ENCODE assay signal across 8 mouse cellular contexts in genomic region chr3:88686734-88687611, GRCm38 (mm10). TPM values are rescaled to one million over a fixed set of nuclear protein-coding genes. Genes with fewer than 3 reads are reported as not detected.
DNase-seq lines count a peak whose midpoint lies in the region; ATAC-seq lines count a peak whose summit lies in the region.

No protein-coding gene starts in this region.

- peaks cover 47% of the 10 kb centered on the region for H3K36me3 ChIP-seq in embryonic facial prominence, embryonic 14.5 days (ENCODE audit: control insufficient read depth, insufficient read depth, low read length)
- peaks cover 42% of the 10 kb centered on the region for H3K36me3 ChIP-seq in limb, embryonic 15.5 days
- peaks cover 11% of the 10 kb centered on the region; the same call in 1 of the 2 replicates for H3K36me3 ChIP-seq in stomach, embryonic 16.5 days (ENCODE audit: control insufficient read depth, insufficient read depth, low read length)

- H3K4me1 ChIP-seq in embryonic facial prominence, embryonic 14.5 days (ENCODE audit: control insufficient read depth, insufficient read depth, low read length): peaks cover 8% of the 10 kb centered on the region; the same call in 1 of the 2 replicates
- H3K4me1 ChIP-seq in limb, embryonic 15.5 days: peaks cover 12% of the 10 kb centered on the region
- peaks cover 19% of the 10 kb centered on the region for H3K4me1 ChIP-seq in stomach, embryonic 16.5 days (ENCODE audit: control insufficient read depth, insufficient read depth, low read length)

- H3K9ac ChIP-seq in embryonic facial prominence, embryonic 14.5 days (ENCODE audit: low read depth, low read length): peak overlapping the region; percentile 96
- H3K9ac ChIP-seq in limb, embryonic 15.5 days: peak overlapping the region; percentile 99
- H3K9ac ChIP-seq in stomach, embryonic 16.5 days (ENCODE audit: low read length): peak overlapping the region; percentile 99

- H3K27me3 ChIP-seq in embryonic facial prominence, embryonic 14.5 days (replicated peaks; ENCODE audit: control insufficient read depth, insufficient read depth, low read length): no peaks in the 10 kb centered on the region
- H3K27me3 ChIP-seq in limb, embryonic 15.5 days: no peaks in the 10 kb centered on the region
- no peaks in the 10 kb centered on the region for H3K27me3 ChIP-seq in stomach, embryonic 16.5 days (ENCODE audit: control insufficient read depth, insufficient read depth, low read length)

- H3K4me2 ChIP-seq in embryonic facial prominence, embryonic 14.5 days (ENCODE audit: low read depth, low read length): peak overlapping the region; percentile 95
- H3K4me2 ChIP-seq in limb, embryonic 15.5 days: peak overlapping the region; percentile 75
- peak overlapping the region; percentile 80 for H3K4me2 ChIP-seq in stomach, embryonic 16.5 days (ENCODE audit: low read depth, low read length)

- ATAC-seq in embryonic facial prominence, embryonic 14.5 days (ENCODE audit: low read depth): no peak
- no peak for ATAC-seq in limb, embryonic 15.5 days (ENCODE audit: insufficient number of reproducible peaks, low FRiP score, low TSS enrichment, low read depth)
- no peak for ATAC-seq in stomach, embryonic 16.5 days (ENCODE audit: insufficient read depth, low FRiP score)

- no peaks in the 10 kb centered on the region for H3K9me3 ChIP-seq in embryonic facial prominence, embryonic 14.5 days (ENCODE audit: control insufficient read depth, low read length)
- H3K9me3 ChIP-seq in limb, embryonic 15.5 days: no peaks in the 10 kb centered on the region
- H3K9me3 ChIP-seq in stomach, embryonic 16.5 days (replicated peaks; ENCODE audit: control insufficient read depth, low read length): no peaks in the 10 kb centered on the region

- peak overlapping the region; percentile 89 for H3K4me3 ChIP-seq in embryonic facial prominence, embryonic 14.5 days (ENCODE audit: low read depth, low read length)
- peak overlapping the region; percentile 84 for H3K4me3 ChIP-seq in limb, embryonic 15.5 days
- H3K4me3 ChIP-seq in stomach, embryonic 16.5 days (replicated peaks; ENCODE audit: low read length): peak overlapping the region; percentile 100

- peak; percentile 19 for DNase-seq in cerebellum, adult 9-11 months
- DNase-seq in cerebellum, postnatal 4 days (ENCODE audit: low spot score in 2 of 2): no peak
- DNase-seq in 416B (ENCODE audit: low read depth): peak; percentile 51
- no peak for DNase-seq in embryonic facial prominence, embryonic 14.5 days (ENCODE audit: low spot score)
- DNase-seq in thymus, postnatal 36 days: no peak
- no peak for DNase-seq in layer of hippocampus, adult 18-20 months (ENCODE audit: low spot score in 2 of 2)

- peak overlapping the region; percentile 98 for H3K27ac ChIP-seq in embryonic facial prominence, embryonic 14.5 days (replicated peaks; ENCODE audit: low read depth, low read length)
- peak overlapping the region; percentile 100 for H3K27ac ChIP-seq in limb, embryonic 15.5 days
- H3K27ac ChIP-seq in stomach, embryonic 16.5 days (ENCODE audit: low read length): peak overlapping the region; percentile 99

- WGBS in embryonic facial prominence, embryonic 14.5 days: 44% methylated on average over 13 of the region's 13 CpGs
- 38% methylated on average over 13 of the region's 13 CpGs for WGBS in limb, embryonic 15.5 days
- 8% methylated on average over 13 of the region's 13 CpGs for WGBS in stomach, embryonic 16.5 days

RNA-seq across cellular contexts. Expression of gene Khdc4, which starts 1.4 kb away (rescaled TPM):
- 66.4 and 70.3 TPM in 2 replicates for polyA plus RNA-seq in embryonic facial prominence, embryonic 14.5 days (2014; fragmentation: Nextera tagmentation; extraction: Ambion mirVana)
- 77.9 and 86.7 TPM in 2 replicates for polyA plus RNA-seq in limb, embryonic 15.5 days (2015; fragmentation: Nextera tagmentation; extraction: Ambion mirVana)
- polyA plus RNA-seq in stomach, embryonic 16.5 days (2015; fragmentation: Nextera tagmentation; extraction: Ambion mirVana): 71.4 and 72.3 TPM in 2 replicates
- total RNA-seq in layer of hippocampus, adult 18-20 months (2021): 10 to 100 TPM; 49.3 to 59.6 TPM

RNA-seq across cellular contexts. Expression of gene Rit1, which starts 29.7 kb away (rescaled TPM):
- polyA plus RNA-seq in embryonic facial prominence, embryonic 14.5 days (2014; fragmentation: Nextera tagmentation; extraction: Ambion mirVana): 60.9 and 62.9 TPM in 2 replicates
- 65.7 and 65.8 TPM in 2 replicates for polyA plus RNA-seq in limb, embryonic 15.5 days (2015; fragmentation: Nextera tagmentation; extraction: Ambion mirVana)
- polyA plus RNA-seq in stomach, embryonic 16.5 days (2015; fragmentation: Nextera tagmentation; extraction: Ambion mirVana): 64.4 and 75.9 TPM in 2 replicates
- total RNA-seq in layer of hippocampus, adult 18-20 months (2021): 10 to 100 TPM; 37.7 to 43.0 TPM

RNA-seq across cellular contexts. Expression of gene Rxfp4, which starts 34.0 kb away (rescaled TPM):
- 0.18 TPM in 1 of 2 replicates, not detected in the other for polyA plus RNA-seq in embryonic facial prominence, embryonic 14.5 days (2014; fragmentation: Nextera tagmentation; extraction: Ambion mirVana)
- polyA plus RNA-seq in limb, embryonic 15.5 days (2015; fragmentation: Nextera tagmentation; extraction: Ambion mirVana): 0.19 TPM in 1 of 2 replicates, not detected in the other
- polyA plus RNA-seq in stomach, embryonic 16.5 days (2015; fragmentation: Nextera tagmentation; extraction: Ambion mirVana): not detected in 2 replicates
- not detected for total RNA-seq in layer of hippocampus, adult 18-20 months (2021)

Comparison
In these comparisons a context has a peak if more than half of its experiments do, and no peak if none do; other contexts are left out.
1. DNase-seq: peak in cerebellum, adult 9-11 months (single experiment) and 416B (single experiment); none in cerebellum, postnatal 4 days (0 of 2), embryonic facial prominence, embryonic 14.5 days (single experiment), thymus, postnatal 36 days (0 of 2) and layer of hippocampus, adult 18-20 months (0 of 2).
2. Peak in every context shown above with its lines, with median percentiles within 50 percentile points of each other: H3K27ac ChIP-seq, H3K4me2 ChIP-seq, H3K4me3 ChIP-seq and H3K9ac ChIP-seq.